Mouse (Mus musculus) forebrain, embryonic 13.5 days (tissue): Measurements from ENCODE around the gene Mylk4. TPM values are rescaled to one million over a fixed set of nuclear protein-coding genes. Genes with fewer than 3 reads are reported as not detected.

Experiments used
- ATAC-seq: fragments of 200-750 bp; cut with Nextera tagmentation; 2 replicates; pipeline ENCODE4 v1.8.0; 2017
- H3K27ac ChIP-seq: fragments of 300-500 bp; sonication (generic); 2 replicates; pipeline ENCODE4 v1.5.1; 2015; ENCODE audit warnings: inconsistent platforms, mild to moderate bottlenecking, moderate library complexity
- H3K27me3 ChIP-seq: fragments of 300-500 bp; sonication (generic); 2 replicates; pipeline ENCODE4 v1.6.1; 2015; ENCODE audit warnings: mild to moderate bottlenecking, inconsistent platforms
- H3K36me3 ChIP-seq: fragments of 300-500 bp; sonication (generic); 2 replicates; pipeline ENCODE4 v1.6.1; 2015; ENCODE audit warnings: mild to moderate bottlenecking, inconsistent platforms; ENCODE audit not compliant: poor library complexity, severe bottlenecking
- H3K4me1 ChIP-seq: fragments of 300-500 bp; sonication (generic); 2 replicates; pipeline ENCODE4 v1.6.1; 2015; ENCODE audit warnings: inconsistent platforms
- H3K4me2 ChIP-seq: fragments of 300-500 bp; sonication (generic); 2 replicates; pipeline ENCODE4 v1.6.1; 2015; ENCODE audit warnings: inconsistent platforms, mild to moderate bottlenecking, moderate library complexity
- H3K4me3 ChIP-seq: fragments of 300-500 bp; sonication (generic); 2 replicates; pipeline ENCODE4 v1.5.1; 2015; ENCODE audit warnings: mild to moderate bottlenecking, inconsistent platforms
- H3K9ac ChIP-seq: fragments of 300-500 bp; sonication (generic); 2 replicates; pipeline ENCODE4 v1.6.1; 2015; ENCODE audit warnings: mild to moderate bottlenecking, inconsistent platforms
- H3K9me3 ChIP-seq: fragments of 300-500 bp; sonication (generic); replicated peaks from 2 replicates; pipeline ENCODE4 v1.6.1; 2016; ENCODE audit warnings: inconsistent platforms
- WGBS: fragments of 180-500 bp; shearing (Covaris S2); methylation state at CpG from one replicate; pipeline ENCODE4 v1.1.7; 2015; 5-methylcytosine and 5-hydroxymethylcytosine counted together
- polyA plus RNA-seq: library from polyadenylated mRNA; unstranded; fragments of >200 nt; fragmentation: Nextera tagmentation; extraction: Ambion mirVana; gene quantifications from 2 replicates; pipeline ENCODE4 v1.2.1, GENCODE M21; 2015

Mylk4 gene
- polyA plus RNA-seq, 1 experiment from 2014 or later, result not detected

GRCm38 (mm10) chr13:32750507-32750906 is 33.2 kb downstream of the Mylk4 start:
- Histone ChIP-seq H3K27me3 (no peaks in the 10 kb centered on the region), H3K27ac (no peak overlapping the region), H3K4me2 (no peak overlapping the region), H3K9ac (no peak overlapping the region), H3K9me3 (no peaks in the 10 kb centered on the region), H3K36me3 (no peaks in the 10 kb centered on the region), H3K4me3 (no peak overlapping the region), H3K4me1 (no peaks in the 10 kb centered on the region)
- ATAC-seq, result no peak
- 98% methylated on average over 1 of the region's 1 CpGs for WGBS

- H3K4me2 ChIP-seq, result no peak overlapping the region
- H3K4me1 ChIP-seq, result no peaks in the 10 kb centered on the region
- no peak overlapping the region for H3K9ac ChIP-seq
- H3K4me3 ChIP-seq, result no peak overlapping the region
- ATAC-seq, result no peak
- H3K9me3 ChIP-seq, result no peaks in the 10 kb centered on the region
- no peaks in the 10 kb centered on the region for H3K36me3 ChIP-seq
- no peak overlapping the region for H3K27ac ChIP-seq
- WGBS, result 52% methylated on average over 2 of the region's 2 CpGs
- no peaks in the 10 kb centered on the region for H3K27me3 ChIP-seq
Measured at GRCm38 (mm10) chr13:32748421-32748820, 35.3 kb downstream of the Mylk4 start.

GRCm38 (mm10) chr13:32741161-32741560 is 42.6 kb downstream of the Mylk4 start:
- 69% methylated on average over 7 of the region's 7 CpGs for WGBS
- Histone ChIP-seq H3K4me1 (no peaks in the 10 kb centered on the region), H3K27me3 (no peaks in the 10 kb centered on the region), H3K36me3 (no peaks in the 10 kb centered on the region), H3K9me3 (no peaks in the 10 kb centered on the region), H3K27ac (no peak overlapping the region), H3K4me2 (no peak overlapping the region), H3K4me3 (no peak overlapping the region), H3K9ac (no peak overlapping the region)
- ATAC-seq, result no peak

GRCm38 (mm10) chr13:32731283-32731682 is 52.5 kb downstream of the Mylk4 start:
- peak; percentile 24; the same call in 1 of the 2 replicates for ATAC-seq
- Histone ChIP-seq H3K4me1 (no peaks in the 10 kb centered on the region), H3K9me3 (no peaks in the 10 kb centered on the region), H3K4me3 (no peak overlapping the region), H3K27ac (no peak overlapping the region), H3K36me3 (no peaks in the 10 kb centered on the region), H3K9ac (no peak overlapping the region), H3K4me2 (no peak overlapping the region), H3K27me3 (no peaks in the 10 kb centered on the region)

- H3K9ac ChIP-seq, result no peak overlapping the region
Measured at GRCm38 (mm10) chr13:32724606-32725005, 59.1 kb downstream of the Mylk4 start.

GRCm38 (mm10) chr13:32721717-32722116 is 62.0 kb downstream of the Mylk4 start:
- no peaks in the 10 kb centered on the region for H3K36me3 ChIP-seq
- no peaks in the 10 kb centered on the region for H3K4me1 ChIP-seq
- no peaks in the 10 kb centered on the region for H3K9me3 ChIP-seq
- H3K27me3 ChIP-seq, result no peaks in the 10 kb centered on the region
- ATAC-seq, result no peak
- no peak overlapping the region for H3K4me3 ChIP-seq
- H3K4me2 ChIP-seq, result no peak overlapping the region
- WGBS, result 87% methylated on average over 4 of the region's 4 CpGs
- H3K9ac ChIP-seq, result no peak overlapping the region
- no peak overlapping the region for H3K27ac ChIP-seq

More at GRCm38 (mm10) chr13:32724606-32725005, 59.1 kb downstream of the Mylk4 start:
- Histone ChIP-seq H3K4me3 (no peak overlapping the region), H3K27ac (no peak overlapping the region), H3K4me1 (no peaks in the 10 kb centered on the region), H3K27me3 (no peaks in the 10 kb centered on the region), H3K9me3 (no peaks in the 10 kb centered on the region), H3K36me3 (no peaks in the 10 kb centered on the region), H3K4me2 (no peak overlapping the region)
- ATAC-seq, result no peak
- WGBS, result 93% methylated on average over 5 of the region's 5 CpGs

GRCm38 (mm10) chr13:32719284-32719683 is 64.5 kb downstream of the Mylk4 start:
- Histone ChIP-seq H3K36me3 (no peaks in the 10 kb centered on the region), H3K9me3 (no peaks in the 10 kb centered on the region), H3K4me1 (no peaks in the 10 kb centered on the region), H3K4me2 (no peak overlapping the region), H3K27ac (no peak overlapping the region), H3K4me3 (no peak overlapping the region), H3K9ac (no peak overlapping the region), H3K27me3 (no peaks in the 10 kb centered on the region)
- 89% methylated on average over 3 of the region's 3 CpGs for WGBS
- no peak for ATAC-seq

- Histone ChIP-seq H3K9ac (no peak overlapping the region), H3K9me3 (no peaks in the 10 kb centered on the region), H3K27me3 (no peaks in the 10 kb centered on the region), H3K36me3 (no peaks in the 10 kb centered on the region), H3K27ac (no peak overlapping the region), H3K4me1 (no peaks in the 10 kb centered on the region), H3K4me2 (no peak overlapping the region), H3K4me3 (no peak overlapping the region)
- no peak for ATAC-seq
- 84% methylated on average over 5 of the region's 5 CpGs for WGBS
Measured at GRCm38 (mm10) chr13:32717709-32718108, 66.0 kb downstream of the Mylk4 start.

- Histone ChIP-seq H3K27ac (no peak overlapping the region), H3K9ac (no peak overlapping the region), H3K4me2 (no peak overlapping the region), H3K27me3 (no peaks in the 10 kb centered on the region), H3K36me3 (no peaks in the 10 kb centered on the region), H3K9me3 (no peaks in the 10 kb centered on the region), H3K4me1 (no peaks in the 10 kb centered on the region), H3K4me3 (no peak overlapping the region)
- ATAC-seq, result no peak
- WGBS, result 91% methylated on average over 3 of the region's 3 CpGs
Measured at GRCm38 (mm10) chr13:32712568-32712967, 71.2 kb downstream of the Mylk4 start.

GRCm38 (mm10) chr13:32707894-32708293 is 75.9 kb downstream of the Mylk4 start:
- no peak overlapping the region for H3K4me2 ChIP-seq
- no peaks in the 10 kb centered on the region for H3K9me3 ChIP-seq
- H3K27me3 ChIP-seq, result no peaks in the 10 kb centered on the region
- no peaks in the 10 kb centered on the region for H3K4me1 ChIP-seq
- no peak for ATAC-seq
- H3K9ac ChIP-seq, result no peak overlapping the region
- H3K4me3 ChIP-seq, result no peak overlapping the region
- no peak overlapping the region for H3K27ac ChIP-seq
- 83% methylated on average over 2 of the region's 2 CpGs for WGBS
- H3K36me3 ChIP-seq, result no peaks in the 10 kb centered on the region

- Histone ChIP-seq H3K27me3 (no peaks in the 10 kb centered on the region), H3K4me3 (no peak overlapping the region), H3K4me2 (no peak overlapping the region), H3K36me3 (no peaks in the 10 kb centered on the region), H3K9ac (no peak overlapping the region), H3K27ac (no peak overlapping the region), H3K4me1 (no peaks in the 10 kb centered on the region), H3K9me3 (no peaks in the 10 kb centered on the region)
- ATAC-seq, result no peak
- 76% methylated on average over 10 of the region's 10 CpGs for WGBS
Measured at GRCm38 (mm10) chr13:32706651-32707288, 77.0 kb downstream of the Mylk4 start.

- ATAC-seq, result no peak
- 41% methylated on average over 1 of the region's 1 CpGs for WGBS
- no peak overlapping the region for H3K9ac ChIP-seq
Measured at GRCm38 (mm10) chr13:32705315-32705714, 78.4 kb downstream of the Mylk4 start.

GRCm38 (mm10) chr13:32704911-32705310 is 78.8 kb downstream of the Mylk4 start:
- Histone ChIP-seq H3K36me3 (no peaks in the 10 kb centered on the region), H3K9me3 (no peaks in the 10 kb centered on the region), H3K27ac (no peak overlapping the region), H3K4me1 (no peaks in the 10 kb centered on the region), H3K4me3 (no peak overlapping the region), H3K4me2 (no peak overlapping the region), H3K9ac (no peak overlapping the region), H3K27me3 (no peaks in the 10 kb centered on the region)
- ATAC-seq, result no peak
- WGBS, result 70% methylated on average over 2 of the region's 2 CpGs

More at GRCm38 (mm10) chr13:32705315-32705714, 78.4 kb downstream of the Mylk4 start:
- H3K27ac ChIP-seq, result no peak overlapping the region
- no peaks in the 10 kb centered on the region for H3K9me3 ChIP-seq
- no peaks in the 10 kb centered on the region for H3K4me1 ChIP-seq
- H3K4me2 ChIP-seq, result no peak overlapping the region
- no peaks in the 10 kb centered on the region for H3K36me3 ChIP-seq
- H3K27me3 ChIP-seq, result no peaks in the 10 kb centered on the region
- no peak overlapping the region for H3K4me3 ChIP-seq
